Mouse (Mus musculus): Measurements from ENCODE around the gene Capn13. TPM values are rescaled to one million over a fixed set of nuclear protein-coding genes. Genes with fewer than 3 reads are reported as not detected.
"Not testable (repeated sequence)": the region's sequence is repeated elsewhere in the genome, so short reads cannot be mapped to it uniquely, and the experiment has no call there.

The Capn13 gene
- total and polyA plus RNA-seq, 3 experiments = not detected

GRCm38 (mm10) chr17:73273809-73274208 is 126.9 kb downstream of the Capn13 start:
- no peak for DNase-seq

- no peak for DNase-seq
These were observed 128.7 kb downstream of the Capn13 start for GRCm38 (mm10) chr17:73271797-73272600.

- no peak for DNase-seq
These were observed 129.5 kb downstream of the Capn13 start for GRCm38 (mm10) chr17:73270871-73271796.

- peak; percentile 92 for DNase-seq
These were observed 137.6 kb downstream of the Capn13 start for GRCm38 (mm10) chr17:73263077-73263501.

DNA sequence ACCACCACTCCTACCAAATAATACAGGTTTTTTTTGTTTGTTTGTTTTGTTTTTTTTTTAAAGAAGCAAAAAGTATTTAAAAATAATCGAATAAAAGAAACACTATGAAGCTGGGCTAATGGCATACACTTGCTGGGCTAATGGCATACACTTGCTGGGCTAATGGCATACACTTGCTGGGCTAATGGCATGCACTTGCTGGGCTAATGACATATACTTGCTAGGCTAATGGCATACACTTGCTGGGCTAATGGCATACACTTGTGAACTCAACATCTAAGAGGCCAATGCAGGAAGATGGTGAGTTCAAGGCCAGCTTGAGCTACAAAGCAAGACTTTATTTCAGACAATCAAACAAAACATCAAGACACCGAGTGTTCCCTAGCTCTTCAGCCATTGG is 138.1 kb downstream of the Capn13 start:
- no peak for DNase-seq

GRCm38 (mm10) chr17:73259258-73259657 is 141.4 kb downstream of the Capn13 start:
- not testable (repeated sequence) for DNase-seq

DNA sequence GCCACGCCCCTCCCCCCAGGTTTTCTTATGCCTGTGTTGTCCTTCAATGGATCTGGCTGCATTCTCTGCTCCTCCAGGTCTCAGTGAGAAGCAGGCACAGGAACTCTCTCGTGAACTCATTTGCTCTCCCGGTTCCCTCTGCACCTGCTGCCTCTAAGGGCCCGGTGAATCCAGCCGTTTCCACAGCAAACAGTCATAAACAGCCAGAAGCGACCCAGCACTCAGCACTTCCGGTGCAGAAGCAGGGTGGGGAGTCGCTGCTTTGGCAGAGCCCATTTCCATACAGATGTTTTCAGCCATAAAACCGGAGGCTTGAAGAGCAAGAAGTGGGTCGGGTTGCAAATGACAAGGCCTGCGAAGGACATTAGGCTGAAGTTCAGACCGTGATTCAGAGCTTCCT is 142.0 kb downstream of the Capn13 start:
- peak; percentile 41 for DNase-seq

All from adrenal gland, adult 2 months (tissue).